In the genomic region with DNA sequence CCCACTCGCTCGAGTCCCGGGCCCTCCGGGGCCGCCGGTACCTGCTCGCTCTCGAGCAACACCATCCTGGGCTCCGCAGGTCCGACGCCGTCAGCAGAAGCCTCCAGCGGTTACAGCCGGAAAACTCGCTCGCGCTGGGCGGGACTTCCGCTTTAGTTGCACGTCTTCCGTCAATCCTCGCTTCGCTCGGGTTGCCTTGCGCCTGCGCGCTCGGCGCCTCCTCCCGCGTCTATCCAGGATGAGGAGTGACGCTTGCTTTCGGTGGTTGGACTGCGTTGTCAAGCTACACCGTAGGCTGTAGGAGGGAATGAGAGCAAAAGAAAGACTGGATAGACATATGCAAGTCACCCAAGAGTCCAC, we compare ENCODE assay signal across 8 mouse cellular contexts. TPM values are rescaled to one million over a fixed set of nuclear protein-coding genes. Genes with fewer than 3 reads are reported as not detected.
DNase-seq lines count a peak whose midpoint lies in the region; ATAC-seq lines count a peak whose summit lies in the region.

A gene (minus strand): TSS at position 162 of the 360 bp plus-strand sequence.

- DNase-seq in adipocyte (ENCODE audit: low spot score): peak; percentile 96
- DNase-seq in embryo, embryonic 10 days (ENCODE audit: low spot score): peak; percentile 98
- DNase-seq in gastrocnemius, postnatal 10 days: peak; percentile 94
- peak; percentile 99 for DNase-seq in induced T-regulatory cell, adult 2 months (ENCODE audit: low read depth)
- DNase-seq in left cerebral cortex, adult 9 months (ENCODE audit: low spot score in 2 of 2): peak; percentile 73 to 92
- peak; percentile 93 for DNase-seq in right cerebral cortex, postnatal 14 days
- peak; percentile 83 to 91 for DNase-seq in urinary bladder, postnatal 36 days (ENCODE audit: low spot score in 2 of 2)

- ATAC-seq in megakaryocyte progenitor cell, adult 5-6 weeks (replicated peaks; ENCODE audit: poor library complexity): peak; percentile 98

RNA-seq across cellular contexts. Expression of the gene that starts here (rescaled TPM):
- 100 to 1,000 TPM; 148 to 154 TPM for total RNA-seq in gastrocnemius, postnatal 10 days (2021)
- total RNA-seq in megakaryocyte progenitor cell, adult 5-6 weeks (2015): 166 and 168 TPM in 2 replicates
- 203 and 225 TPM in 2 replicates for total RNA-seq in megakaryocyte progenitor cell, adult 5-6 weeks (2017)

Comparison
In these comparisons a context has a peak if more than half of its experiments do, and no peak if none do; other contexts are left out.
1. Peak in every context shown above with its lines: DNase-seq and ATAC-seq.